Mouse (Mus musculus): ENCODE measurements around the gene Hoxd8.

Hoxd8 gene

DNA sequence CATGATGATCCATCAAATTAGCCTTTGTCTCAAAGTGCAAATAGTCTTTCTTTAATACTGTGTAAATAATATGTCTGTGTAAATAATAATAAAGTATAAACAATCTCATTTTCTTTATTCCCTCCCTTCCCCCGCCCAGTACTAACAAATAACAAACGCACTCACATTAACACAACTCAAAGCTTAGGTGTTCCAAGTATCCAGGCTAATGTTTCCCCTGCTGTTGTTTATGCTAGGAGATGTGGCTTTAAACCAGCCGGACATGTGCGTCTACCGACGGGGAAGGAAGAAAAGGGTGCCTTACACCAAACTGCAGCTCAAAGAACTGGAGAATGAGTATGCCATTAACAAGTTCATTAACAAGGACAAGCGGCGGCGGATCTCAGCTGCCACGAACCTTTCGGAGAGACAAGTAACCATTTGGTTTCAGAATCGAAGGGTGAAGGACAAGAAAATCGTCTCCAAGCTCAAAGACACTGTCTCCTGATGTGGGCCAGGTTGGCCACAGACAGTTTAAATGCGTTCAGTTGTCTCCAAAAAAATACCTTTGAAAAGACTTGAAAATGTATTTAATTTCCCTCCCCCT is 34.7 kb upstream of the Hoxd8 start:
- no peak for DNase-seq (ENCODE audit: low spot score)

- no peak for DNase-seq (ENCODE audit: low spot score)
These were observed 33.7 kb upstream of the Hoxd8 start for GRCm38 (mm10) chr2:74670632-74671188.

- DNase-seq (ENCODE audit: low spot score) = no peak
These were observed 32.6 kb upstream of the Hoxd8 start for GRCm38 (mm10) chr2:74671847-74672246.

DNA sequence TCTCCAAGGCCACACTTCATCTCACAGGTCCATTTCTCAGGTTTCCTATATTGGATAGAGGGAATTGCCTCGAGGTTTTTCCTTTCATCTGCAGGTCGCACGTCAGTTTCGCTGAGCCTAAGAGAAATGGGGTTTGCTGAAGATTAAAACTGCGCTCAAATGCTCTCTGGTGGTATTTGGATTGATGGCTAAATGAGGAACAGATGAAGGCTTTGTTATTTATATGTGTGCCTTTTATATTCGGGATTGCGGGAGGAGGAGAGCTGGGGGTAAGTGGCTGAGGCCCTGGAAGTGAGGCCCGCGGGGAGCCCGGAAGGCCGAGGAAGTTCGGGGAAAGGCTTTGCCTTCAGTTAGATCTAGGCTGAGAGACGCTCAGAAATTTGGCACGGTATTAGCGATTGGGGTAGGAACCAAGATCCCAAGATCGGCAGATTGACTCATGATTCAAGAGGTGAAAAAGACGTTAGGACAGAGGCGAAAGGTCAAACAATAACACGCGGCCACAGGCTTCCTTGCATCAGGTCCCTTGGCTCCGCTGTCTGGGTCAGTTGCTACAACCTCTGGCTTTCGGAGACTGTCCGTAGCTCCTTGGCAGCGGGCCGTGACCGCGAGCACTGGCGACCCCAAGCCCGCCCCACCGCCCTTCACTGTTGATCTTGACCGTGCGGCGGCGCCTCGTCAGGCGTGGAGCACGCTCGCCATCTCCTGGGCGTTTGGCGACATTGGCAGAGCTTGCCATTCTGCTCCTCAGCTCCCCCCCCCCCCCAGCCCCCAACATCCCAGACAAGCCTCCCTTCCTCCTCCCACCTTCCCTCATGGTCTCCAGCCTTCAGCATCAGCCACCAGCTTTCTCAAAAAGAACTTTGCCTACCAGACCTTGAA is 31.7 kb upstream of the Hoxd8 start:
- no peak for DNase-seq (ENCODE audit: low spot score)

DNA sequence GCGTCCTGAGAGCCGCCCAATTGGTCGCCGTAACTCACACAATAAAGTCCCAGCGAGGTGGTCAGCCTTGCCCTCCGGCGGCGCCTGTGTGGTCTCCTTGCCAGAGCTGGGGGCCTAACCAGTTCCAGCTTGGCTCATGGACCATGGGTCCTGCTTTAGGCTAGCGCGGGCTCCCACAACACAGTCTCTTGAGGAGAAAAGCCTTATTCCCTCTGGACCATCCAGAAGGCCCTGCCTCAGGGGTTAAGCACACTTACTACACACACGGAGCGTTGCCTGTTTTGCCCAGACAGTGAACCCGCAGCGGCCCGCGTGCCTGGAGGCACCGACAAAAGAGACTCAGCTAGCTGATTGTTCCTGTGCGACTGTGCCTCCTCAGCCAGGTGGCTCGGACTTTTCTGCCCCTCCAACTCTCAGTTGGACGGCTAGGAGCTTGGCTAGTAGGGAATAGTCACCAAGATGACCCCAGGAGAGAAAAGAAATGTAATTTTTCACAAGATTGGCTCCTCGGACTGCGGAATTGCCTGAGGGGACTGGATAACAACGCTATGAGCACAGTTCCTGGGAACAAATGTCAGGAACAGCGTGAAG is 30.5 kb upstream of the Hoxd8 start:
- no peak for DNase-seq (ENCODE audit: low spot score)

- DNase-seq (ENCODE audit: low spot score) = no peak
These were observed 29.3 kb upstream of the Hoxd8 start, which contains the start of gene Hoxd12 for GRCm38 (mm10) chr2:74674881-74675665. TSS of gene Hoxd12 (plus strand) at chr2:74675013.

DNA sequence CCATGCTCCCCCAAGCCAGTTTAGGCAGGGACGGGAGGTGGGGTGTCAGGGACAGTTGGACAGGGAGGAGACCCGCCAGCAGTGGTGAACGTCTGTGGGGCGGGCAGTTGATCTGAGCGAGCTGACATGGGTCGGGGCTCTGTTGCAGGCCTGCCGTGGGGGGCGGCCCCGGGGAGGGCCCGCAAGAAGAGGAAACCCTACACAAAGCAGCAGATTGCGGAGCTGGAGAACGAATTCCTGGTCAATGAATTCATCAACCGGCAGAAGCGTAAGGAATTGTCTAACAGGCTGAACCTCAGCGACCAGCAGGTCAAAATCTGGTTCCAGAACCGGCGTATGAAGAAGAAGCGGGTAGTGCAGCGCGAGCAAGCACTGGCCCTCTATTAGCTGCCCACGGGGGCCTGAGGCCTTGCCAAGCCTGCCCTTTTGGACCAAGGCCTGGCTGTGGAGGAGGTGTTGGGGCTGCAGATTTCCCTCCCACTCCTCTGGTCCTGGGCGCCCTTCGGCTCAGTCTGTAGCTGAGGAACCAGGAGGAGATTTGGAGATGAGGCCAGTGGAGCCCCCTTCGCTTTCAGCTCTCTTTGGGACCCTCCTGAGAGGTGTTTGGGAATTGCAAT is 28.6 kb upstream of the Hoxd8 start:
- DNase-seq (ENCODE audit: low spot score) = no peak

DNA sequence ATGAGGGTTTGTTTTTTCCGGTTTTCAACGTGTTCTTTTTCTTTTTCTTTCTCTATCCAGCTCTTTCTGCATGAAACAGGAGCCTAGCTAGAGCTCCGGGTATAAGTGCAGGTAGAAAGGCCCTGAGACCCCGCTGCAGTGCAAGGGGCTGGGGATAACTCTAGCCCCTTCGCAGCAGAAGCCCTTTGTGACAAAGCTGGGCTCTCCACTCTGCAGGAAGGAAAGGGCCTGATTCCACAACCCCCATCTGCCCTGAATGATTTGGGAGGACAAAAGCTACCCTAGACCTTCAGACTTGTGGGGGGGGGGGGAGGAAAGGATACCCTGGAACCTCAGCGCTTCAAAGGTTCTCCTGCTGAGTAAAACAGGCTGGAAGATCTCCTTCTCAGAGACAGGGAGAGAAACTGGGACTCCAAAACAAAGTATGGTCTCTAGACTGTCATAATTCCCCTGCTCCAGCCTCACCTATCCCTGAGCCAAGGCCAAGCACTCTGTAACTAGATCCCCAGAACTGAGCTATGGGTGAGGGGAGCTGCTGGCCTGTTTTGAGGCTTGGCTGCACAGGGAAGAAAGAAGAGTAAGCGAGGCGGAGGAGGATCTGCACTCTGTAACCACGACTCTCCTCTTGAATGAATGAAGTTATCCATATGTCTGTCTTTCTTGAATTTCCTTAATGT is 27.9 kb upstream of the Hoxd8 start:
- DNase-seq (ENCODE audit: low spot score) = no peak

DNA sequence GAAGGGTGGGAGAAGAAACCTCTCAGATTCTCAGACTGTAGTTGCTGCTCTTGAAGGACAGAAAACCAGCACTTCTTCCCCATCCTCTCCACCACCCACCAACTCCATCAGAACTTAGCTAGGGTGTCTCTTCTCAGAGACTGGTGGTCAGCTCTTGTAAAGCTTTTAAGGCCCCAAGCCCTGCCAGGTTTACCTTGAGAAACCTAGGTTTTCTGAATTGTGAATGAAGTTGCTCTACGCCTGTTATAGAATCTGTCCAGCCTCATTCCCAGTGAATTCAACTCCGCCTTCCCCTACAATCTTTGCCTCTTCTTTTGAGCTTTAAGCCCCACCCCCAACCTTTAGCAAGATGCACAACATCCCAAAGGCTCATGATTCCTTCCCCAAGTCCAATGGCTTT is 27.3 kb upstream of the Hoxd8 start:
- no peak for DNase-seq (ENCODE audit: low spot score)

DNA sequence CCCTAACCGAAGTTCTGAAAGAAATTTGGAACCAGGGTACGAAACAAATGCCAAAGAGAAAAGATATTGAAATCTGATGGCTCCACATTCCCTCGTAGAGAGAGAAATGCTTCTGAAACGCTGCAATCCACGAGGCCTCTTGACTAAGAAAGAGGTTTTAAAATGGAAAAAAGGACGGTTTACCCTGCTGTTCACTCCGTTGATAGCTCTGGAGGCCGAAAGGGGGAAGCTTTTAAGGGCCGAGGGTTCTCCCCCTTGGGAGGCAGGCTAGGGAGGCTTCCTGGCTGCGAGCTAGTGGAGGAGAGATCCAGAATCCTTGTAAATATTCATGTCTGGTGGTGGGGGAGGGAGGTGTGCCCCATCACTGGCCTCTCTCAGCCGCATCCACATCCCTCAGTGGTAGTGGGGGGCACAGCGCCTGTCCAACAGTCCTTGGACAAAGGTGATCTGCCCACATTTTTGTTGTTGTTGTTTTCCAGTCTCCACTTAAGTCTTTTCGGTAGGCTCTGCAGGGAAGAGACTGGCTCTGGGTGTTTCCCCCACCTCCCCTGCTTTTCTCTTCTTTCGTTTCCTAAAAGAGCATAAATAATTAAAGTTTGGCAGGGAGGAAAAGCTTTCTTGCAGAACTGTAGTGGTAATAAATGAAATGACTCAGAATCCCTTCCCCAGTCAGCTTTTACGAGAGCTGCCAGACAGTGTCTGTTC is 25.4 kb upstream of the Hoxd8 start, which contains the start of gene Hoxd11:
Hoxd11 (plus strand) TSS at position 667 of the 705 bp plus-strand sequence.
- DNase-seq (ENCODE audit: low spot score) = no peak

- DNase-seq (ENCODE audit: low spot score) = no peak
These were observed 24.8 kb upstream of the Hoxd8 start for GRCm38 (mm10) chr2:74679596-74679971.

- no peak for DNase-seq (ENCODE audit: low spot score)
These were observed 24.4 kb upstream of the Hoxd8 start for GRCm38 (mm10) chr2:74679980-74680379.

- no peak for DNase-seq (ENCODE audit: low spot score)
These were observed 23.6 kb upstream of the Hoxd8 start for GRCm38 (mm10) chr2:74680561-74681398.

- no peak for DNase-seq (ENCODE audit: low spot score)
These were observed 22.6 kb upstream of the Hoxd8 start for GRCm38 (mm10) chr2:74681594-74682531.

DNA sequence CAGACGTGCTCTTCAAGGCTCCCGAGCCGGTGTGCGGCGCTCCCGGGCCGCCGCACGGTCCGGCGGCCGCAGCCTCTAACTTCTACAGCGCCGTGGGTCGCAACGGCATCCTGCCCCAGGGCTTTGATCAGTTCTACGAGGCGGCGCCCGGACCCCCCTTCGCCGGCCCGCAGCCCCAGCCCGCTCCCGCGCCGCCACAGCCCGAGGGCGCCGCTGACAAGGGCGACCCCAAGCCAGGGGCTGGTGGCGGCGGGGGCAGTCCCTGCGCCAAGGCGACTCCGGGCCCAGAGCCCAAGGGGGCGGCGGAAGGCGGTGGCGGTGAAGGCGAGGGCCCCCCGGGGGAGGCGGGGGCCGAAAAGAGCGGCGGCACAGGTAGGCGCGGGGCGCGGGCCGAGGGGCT is 21.6 kb upstream of the Hoxd8 start:
- DNase-seq (ENCODE audit: low spot score) = no peak

DNA sequence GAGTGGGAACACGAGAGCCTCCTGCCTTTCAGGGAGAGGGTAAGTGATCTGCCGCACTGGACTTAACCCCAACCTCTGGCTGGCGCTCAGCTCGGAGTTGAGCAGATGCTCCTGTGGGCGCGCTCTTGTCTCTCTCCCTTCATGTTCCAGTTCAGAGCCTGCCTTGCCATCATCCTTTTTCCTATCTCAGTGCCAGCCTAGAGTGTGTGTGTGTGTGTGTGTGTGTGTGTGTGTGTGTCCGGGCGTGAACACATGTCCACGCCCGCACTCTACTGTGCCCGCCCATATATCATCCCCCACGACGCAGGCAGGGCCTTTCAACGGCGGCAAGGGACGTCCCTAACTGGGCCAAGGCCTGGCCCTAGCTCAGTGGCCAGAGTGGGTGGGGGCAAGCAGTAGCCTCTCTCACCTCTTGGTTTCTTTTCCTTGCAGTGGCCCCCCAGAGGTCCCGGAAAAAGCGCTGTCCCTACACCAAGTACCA is 20.9 kb upstream of the Hoxd8 start:
- no peak for DNase-seq (ENCODE audit: low spot score)

DNA sequence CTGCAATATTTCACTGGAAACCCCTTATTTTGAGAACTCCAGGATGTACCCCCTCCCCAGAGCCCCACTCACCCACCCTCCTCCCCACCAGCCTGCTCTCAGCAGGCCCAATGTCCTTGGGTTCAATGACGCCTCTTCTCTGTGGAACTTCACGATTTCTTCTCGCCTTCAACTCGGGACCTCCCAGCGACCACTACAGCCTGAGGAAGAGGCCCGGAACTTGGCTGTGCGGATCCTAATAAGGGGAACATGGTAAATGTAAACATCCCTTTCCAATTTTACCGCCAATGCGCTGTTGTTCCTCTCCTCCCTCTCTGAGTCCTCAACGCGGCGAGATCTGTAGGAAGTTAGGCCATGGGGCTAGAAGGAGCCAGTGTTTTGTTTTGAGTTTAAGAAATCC is 20.3 kb upstream of the Hoxd8 start:
- DNase-seq (ENCODE audit: low spot score) = no peak

DNA sequence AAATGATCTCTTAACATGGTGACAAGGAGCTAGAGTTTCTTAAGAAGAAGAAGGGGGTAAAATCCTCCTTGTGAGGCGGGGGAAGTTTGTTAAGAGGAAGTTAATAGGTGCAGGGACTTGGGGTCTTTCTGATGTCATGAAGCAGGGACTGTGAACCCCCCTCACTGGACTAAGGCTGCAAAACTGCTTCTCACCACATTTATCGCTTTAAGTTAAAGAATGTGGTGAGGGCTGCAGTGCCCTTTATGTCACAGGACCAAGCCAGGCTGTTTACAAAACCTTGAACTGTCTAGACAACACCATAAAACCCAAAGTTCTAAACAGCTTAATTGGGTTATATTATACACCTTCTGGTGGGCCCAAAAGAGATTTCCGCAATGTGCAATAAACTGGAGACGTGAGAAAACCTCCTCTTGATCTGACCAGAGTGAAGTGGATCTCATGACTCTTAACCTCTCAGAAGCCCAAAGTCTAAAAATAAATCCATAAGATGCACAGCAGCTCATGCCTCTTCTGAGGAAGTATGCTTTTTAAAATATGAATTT is 19.3 kb upstream of the Hoxd8 start:
- no peak for DNase-seq (ENCODE audit: low spot score)
